Mouse (Mus musculus) midbrain, postnatal 0 days (tissue): ENCODE results near the gene Lrp1. TPM values are rescaled to one million over a fixed set of nuclear protein-coding genes. Genes with fewer than 3 reads are reported as not detected.

Experiments used
- ATAC-seq: fragments of 200-750 bp; cut with Nextera tagmentation; 2 replicates; pipeline ENCODE4 v1.8.0; 2017; ENCODE audit warnings: moderate number of reproducible peaks, mild to moderate bottlenecking, moderate TSS enrichment, moderate library complexity; ENCODE audit not compliant: low FRiP score
- DNase-seq: peaks from one replicate; pipeline ENCODE4 v3.0.0-alpha.2; 2015; ENCODE audit warnings: low spot score
- H3K27ac ChIP-seq: fragments of 300-500 bp; sonication (generic); 2 replicates; pipeline ENCODE4 v1.5.1; 2014; ENCODE audit warnings: low read depth, mild to moderate bottlenecking, low read length, mixed read lengths
- H3K27me3 ChIP-seq: fragments of 300-500 bp; sonication (generic); 2 replicates; pipeline ENCODE4 v1.6.1; 2014; ENCODE audit warnings: low read length, control low read depth, mixed read lengths; ENCODE audit not compliant: insufficient read depth
- H3K36me3 ChIP-seq: fragments of 300-500 bp; sonication (generic); 2 replicates; pipeline ENCODE4 v1.6.1; 2014; ENCODE audit warnings: low read length, control low read depth, mixed read lengths; ENCODE audit not compliant: insufficient read depth
- H3K4me1 ChIP-seq: fragments of 300-500 bp; sonication (generic); 2 replicates; pipeline ENCODE4 v1.6.1; 2014; ENCODE audit warnings: mild to moderate bottlenecking, control low read depth, antibody characterized with exemption, low read length, mixed read lengths; ENCODE audit not compliant: insufficient read depth
- H3K4me2 ChIP-seq: fragments of 300-500 bp; sonication (generic); 2 replicates; pipeline ENCODE4 v1.6.1; 2014; ENCODE audit warnings: low read depth, mild to moderate bottlenecking, low read length, mixed read lengths; ENCODE audit not compliant: poor library complexity, severe bottlenecking
- H3K4me3 ChIP-seq: fragments of 300-500 bp; sonication (generic); 2 replicates; pipeline ENCODE4 v1.5.1; 2014; ENCODE audit warnings: low read depth, mild to moderate bottlenecking, low read length, moderate library complexity
- H3K9ac ChIP-seq: fragments of 300-500 bp; sonication (generic); replicated peaks from 2 replicates; pipeline ENCODE4 v1.6.1; 2014; ENCODE audit warnings: mild to moderate bottlenecking, low read length, moderate library complexity, mixed read lengths; ENCODE audit not compliant: poor library complexity, severe bottlenecking
- H3K9me3 ChIP-seq: fragments of 300-500 bp; sonication (generic); 2 replicates; pipeline ENCODE4 v1.6.1; 2016; ENCODE audit warnings: low read length, control low read depth
- CTCF ChIP-seq: IDR thresholded peaks from 2 replicates; pipeline ENCODE4 v1.5.1; 2016; ENCODE audit warnings: antibody characterized with exemption, mild to moderate bottlenecking
- WGBS: fragments of 180-500 bp; shearing (Covaris S2); extraction: QIAGEN DNeasy Blood & Tissue Kit; methylation state at CpG from one replicate; pipeline ENCODE4 v1.1.7; 2014; 5-methylcytosine and 5-hydroxymethylcytosine counted together
- polyA plus RNA-seq: library from polyadenylated mRNA; unstranded; fragments of >200 nt; fragmentation: Nextera tagmentation; extraction: Ambion mirVana; gene quantifications from 2 replicates; pipeline ENCODE4 v1.2.1, GENCODE M21; 2015
- total RNA-seq: library from RNA; depleted of rRNA; stranded (reverse); fragments of >200 nt; gene quantifications from 2 replicates; pipeline ENCODE4 v1.2.3, GENCODE M21; 2014

Lrp1 gene
- total and polyA plus RNA-seq, 2 experiments from 2014 or later, result 84.4 to 319 TPM

DNA sequence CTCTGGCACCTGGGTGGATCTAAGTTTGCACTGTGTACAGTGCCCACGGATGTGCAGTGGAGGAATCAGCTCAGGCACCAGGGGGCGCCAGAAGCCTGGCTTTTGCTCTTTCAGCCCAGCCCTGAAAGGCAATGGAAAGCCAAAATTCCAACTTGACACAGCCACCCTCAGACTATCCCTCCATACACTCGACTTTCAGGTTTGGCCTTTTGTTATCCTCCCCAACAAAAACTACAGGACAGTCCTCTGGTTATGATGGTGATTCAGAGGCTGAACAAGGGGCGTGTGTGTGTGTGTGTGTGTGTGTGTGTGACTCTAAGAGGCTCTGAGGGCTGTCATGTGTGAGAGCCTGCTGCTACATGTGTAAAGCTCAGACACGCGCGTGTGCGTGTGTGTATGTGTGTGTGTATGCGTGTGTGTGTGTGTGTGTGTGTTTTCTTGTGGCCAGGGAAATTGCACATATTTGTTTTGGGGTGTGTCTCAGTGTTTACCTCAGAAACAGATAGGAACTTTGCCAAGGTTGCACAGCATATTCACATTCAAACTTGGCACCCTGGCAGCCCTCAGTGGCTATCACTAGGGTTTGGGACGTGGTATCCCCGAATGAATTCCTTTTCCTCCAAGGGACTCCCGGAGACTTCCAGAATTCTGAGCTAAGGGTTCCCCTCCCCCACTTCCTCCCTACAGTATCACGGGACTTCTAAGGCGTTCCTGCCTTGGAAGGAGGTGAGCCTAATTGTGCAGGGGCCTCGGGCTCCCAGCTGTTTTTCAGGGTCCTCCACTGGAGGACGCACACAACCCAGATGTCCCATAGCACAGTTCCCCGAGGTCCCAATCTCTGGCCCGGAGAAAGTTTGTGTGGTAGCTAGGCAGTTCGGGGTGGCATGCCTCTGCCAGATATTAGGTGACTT, 21.2 kb upstream of the Lrp1 start:
- DNase-seq (peak; percentile 74), ATAC-seq (no peak)
- Histone ChIP-seq H3K4me1 (no peaks in the 10 kb centered on the region), H3K9me3 (no peaks in the 10 kb centered on the region), H3K27ac (0 out of 2 replicates have a peak overlapping the region, but pooled peaks have one; percentile 38), H3K36me3 (no peaks in the 10 kb centered on the region), H3K9ac (no peak overlapping the region), H3K4me2 (peak overlapping the region; percentile 48), H3K27me3 (peaks cover 24% of the 10 kb centered on the region), H3K4me3 (peak overlapping the region; percentile 30; the same call in 1 of the 2 replicates)
- WGBS, result 6% methylated on average over 19 of the region's 19 CpGs
- TF ChIP-seq CTCF, result peak; percentile 80

DNA sequence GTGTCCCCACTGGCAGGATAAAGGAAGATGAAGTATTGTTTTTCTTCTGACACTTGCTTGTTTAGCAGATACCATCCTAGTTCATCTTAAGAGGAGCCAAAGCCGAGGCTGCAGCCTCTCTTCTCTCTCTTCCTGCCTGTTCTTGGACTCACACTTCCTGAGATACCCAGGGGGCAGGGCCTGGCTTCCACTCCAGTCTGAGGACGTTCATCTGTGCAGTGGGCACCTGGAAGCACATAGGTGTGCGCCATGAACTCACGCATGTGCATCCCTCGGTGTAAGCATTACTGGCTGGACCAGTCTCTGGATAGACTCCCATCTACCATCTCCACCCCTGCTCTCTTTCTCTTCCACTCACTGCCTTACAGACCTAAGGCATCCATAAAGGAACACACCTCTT, 19.5 kb upstream of the Lrp1 start:
- no peaks in the 10 kb centered on the region for H3K4me1 ChIP-seq
- ATAC-seq (no peak), DNase-seq (no peak)
- H3K9me3 ChIP-seq, result no peaks in the 10 kb centered on the region
- H3K4me2 ChIP-seq, result no peak overlapping the region
- H3K27me3 ChIP-seq, result peaks cover 24% of the 10 kb centered on the region
- WGBS, result 70% methylated on average over 5 of the region's 5 CpGs
- no peaks in the 10 kb centered on the region for H3K36me3 ChIP-seq
- H3K27ac ChIP-seq, result no peak overlapping the region
- no peak overlapping the region for H3K9ac ChIP-seq
- no peak overlapping the region for H3K4me3 ChIP-seq
- TF ChIP-seq CTCF, result no peak

DNA sequence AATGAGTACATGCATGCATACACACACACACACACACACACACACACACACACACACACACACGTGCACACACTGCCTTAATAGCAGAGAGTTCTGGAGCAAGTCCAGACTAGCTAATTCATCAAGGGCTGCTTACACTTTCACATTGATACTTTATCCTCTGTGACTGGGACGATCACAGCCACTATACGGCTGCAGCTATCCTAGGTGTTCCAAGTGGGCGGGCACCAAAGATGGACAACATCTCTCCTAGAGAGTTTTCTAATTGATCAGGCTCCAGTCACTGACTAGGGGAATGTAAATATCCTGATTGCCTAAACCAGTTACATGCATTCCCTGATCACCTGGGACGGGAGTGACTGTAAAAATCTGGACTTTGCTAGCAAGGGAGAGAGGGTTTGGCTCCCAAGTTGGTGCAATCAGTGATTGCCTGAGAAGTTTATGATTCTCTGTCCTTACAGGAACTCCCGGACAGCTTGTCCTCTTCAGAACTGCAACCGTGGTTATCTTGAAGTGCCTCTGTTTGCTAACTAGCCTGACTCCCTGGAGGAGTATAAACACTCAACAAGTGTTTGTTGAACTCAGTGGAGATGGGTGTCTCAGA, 11.8 kb upstream of the Lrp1 start:
- no peak for TF ChIP-seq CTCF
- Histone ChIP-seq H3K9ac (no peak overlapping the region), H3K4me2 (no peak overlapping the region), H3K36me3 (no peaks in the 10 kb centered on the region), H3K9me3 (no peaks in the 10 kb centered on the region), H3K27me3 (no peaks in the 10 kb centered on the region), H3K4me3 (no peak overlapping the region), H3K27ac (no peak overlapping the region), H3K4me1 (no peaks in the 10 kb centered on the region)
- 81% methylated on average over 7 of the region's 7 CpGs for WGBS
- ATAC-seq (no peak), DNase-seq (no peak)

DNA sequence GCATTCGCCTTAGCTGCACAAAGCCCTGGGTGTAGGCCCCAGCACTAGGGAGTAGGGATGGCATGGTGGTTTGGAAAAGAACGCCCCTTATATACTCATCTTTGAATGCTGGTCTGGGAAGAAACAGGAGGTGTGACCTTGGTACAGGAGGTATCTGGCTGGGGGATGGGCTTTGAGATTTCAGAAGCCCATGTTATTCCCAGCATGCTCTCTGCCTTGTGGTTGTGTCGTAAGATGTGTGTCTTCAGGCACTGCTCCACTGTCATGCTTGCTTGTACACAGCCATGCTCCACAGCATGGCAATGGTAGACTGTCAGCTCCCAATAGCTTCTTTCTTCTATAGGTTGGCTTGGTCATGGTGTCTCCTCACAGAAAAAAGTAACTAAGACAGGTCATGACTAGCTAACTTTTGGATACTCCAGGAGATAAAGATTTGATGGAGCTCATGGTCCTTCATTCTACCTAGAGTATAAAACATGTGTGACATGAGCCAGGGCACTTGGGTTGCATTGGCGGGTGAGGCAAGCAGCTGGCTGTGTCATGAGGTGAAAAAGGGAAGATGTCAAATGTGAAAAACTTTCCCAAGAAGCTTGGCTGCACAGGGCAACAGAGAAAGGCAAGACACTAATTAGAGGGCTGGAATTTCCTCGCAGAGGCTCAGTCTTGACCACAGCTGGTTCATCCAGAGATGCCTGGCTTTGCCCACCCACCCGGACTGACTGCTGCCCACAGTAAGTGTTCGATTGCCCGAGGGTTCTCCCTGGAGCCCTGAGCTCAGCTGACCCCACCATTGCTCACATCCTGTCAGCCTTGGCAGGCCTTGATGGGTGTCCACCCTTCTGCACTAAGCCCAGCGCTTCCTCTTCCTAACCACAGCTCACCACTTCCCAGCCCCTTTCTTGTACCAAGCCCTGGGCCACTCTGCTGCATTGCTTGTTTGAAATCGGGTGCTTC, 10.6 kb upstream of the Lrp1 start:
- Histone ChIP-seq H3K9ac (no peak overlapping the region), H3K9me3 (no peaks in the 10 kb centered on the region), H3K4me1 (no peaks in the 10 kb centered on the region), H3K27me3 (no peaks in the 10 kb centered on the region), H3K36me3 (no peaks in the 10 kb centered on the region), H3K4me3 (no peak overlapping the region), H3K4me2 (no peak overlapping the region), H3K27ac (no peak overlapping the region)
- WGBS, result 89% methylated on average over 10 of the region's 10 CpGs
- DNase-seq (no peak), ATAC-seq (no peak)
- TF ChIP-seq CTCF, result no peak

DNA sequence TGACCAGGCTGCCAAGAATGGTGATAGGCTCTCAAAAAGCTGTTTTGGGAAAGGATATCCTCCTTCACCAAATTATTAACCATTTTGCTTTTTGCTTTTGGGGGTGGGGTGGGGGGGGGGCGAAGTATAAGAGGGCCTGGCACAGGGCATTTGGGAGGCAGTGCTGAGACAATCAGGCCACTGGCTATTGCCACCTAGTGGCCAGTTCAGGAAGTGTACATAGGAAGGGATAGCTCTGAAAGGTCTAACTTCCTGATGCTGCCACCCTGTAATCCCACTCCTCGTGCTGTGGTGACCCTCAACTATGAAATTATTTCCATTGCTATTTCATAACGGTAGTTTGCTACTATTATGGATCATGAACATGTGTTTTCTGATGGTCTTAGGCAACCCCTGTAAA, 5.5 kb upstream of the Lrp1 start:
- TF ChIP-seq CTCF, result peak; percentile 62
- Histone ChIP-seq H3K4me2 (no peak overlapping the region), H3K4me1 (no peaks in the 10 kb centered on the region), H3K27me3 (no peaks in the 10 kb centered on the region), H3K9me3 (no peaks in the 10 kb centered on the region), H3K4me3 (no peak overlapping the region), H3K36me3 (no peaks in the 10 kb centered on the region), H3K27ac (no peak overlapping the region), H3K9ac (no peak overlapping the region)
- WGBS, result 79% methylated on average over 3 of the region's 3 CpGs
- ATAC-seq (peak; percentile 47; the same call in 1 of the 2 replicates), DNase-seq (peak; percentile 57)
